Mouse (Mus musculus) cerebellum, postnatal 25 days (tissue): ENCODE results near the gene Abca12.

Experiments
- DNase-seq, 2 experiments: peaks; one replicate each; pipeline ENCODE4 v3.0.0; 2021; ENCODE audit warnings: mixed read lengths in 2 of 2

The Abca12 gene

GRCm38 (mm10) chr1:71414810-71415209, at the start of gene Abca12:
Gene Abca12, minus strand, starts transcription at chr1:71414910.
- DNase-seq = no peak

GRCm38 (mm10) chr1:71457961-71458360, 43.3 kb upstream of the Abca12 start:
- peak; percentile 24 to 58 for DNase-seq

- peak in 1 of 2 experiments; percentile 6 for DNase-seq
Observed at GRCm38 (mm10) chr1:71447424-71447823, 32.7 kb upstream of the Abca12 start.

- DNase-seq = no peak
Observed at GRCm38 (mm10) chr1:71421741-71422333, 7.1 kb upstream of the Abca12 start.

DNA sequence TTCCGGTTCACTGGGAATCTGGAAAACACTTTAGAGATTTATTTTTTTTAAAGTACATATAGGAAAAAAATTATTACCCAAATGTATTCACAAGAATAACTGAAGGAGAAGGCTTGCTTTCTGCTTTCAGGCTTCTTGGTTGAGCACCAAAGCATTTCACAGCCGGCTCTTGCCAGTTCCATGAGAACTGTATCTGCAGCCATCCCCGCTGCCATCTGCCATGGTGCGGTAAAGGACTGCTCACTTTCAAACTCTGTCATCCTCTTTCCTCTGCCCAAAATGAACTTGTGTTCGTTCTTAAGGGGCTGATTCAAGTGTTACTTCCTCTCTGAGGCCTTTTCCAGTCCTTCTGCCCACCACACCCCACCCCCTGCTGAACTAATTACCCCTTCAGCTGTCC, 3.8 kb upstream of the Abca12 start:
- DNase-seq = no peak

GRCm38 (mm10) chr1:71417951-71418350, 3.2 kb upstream of the Abca12 start:
- no peak for DNase-seq

DNA sequence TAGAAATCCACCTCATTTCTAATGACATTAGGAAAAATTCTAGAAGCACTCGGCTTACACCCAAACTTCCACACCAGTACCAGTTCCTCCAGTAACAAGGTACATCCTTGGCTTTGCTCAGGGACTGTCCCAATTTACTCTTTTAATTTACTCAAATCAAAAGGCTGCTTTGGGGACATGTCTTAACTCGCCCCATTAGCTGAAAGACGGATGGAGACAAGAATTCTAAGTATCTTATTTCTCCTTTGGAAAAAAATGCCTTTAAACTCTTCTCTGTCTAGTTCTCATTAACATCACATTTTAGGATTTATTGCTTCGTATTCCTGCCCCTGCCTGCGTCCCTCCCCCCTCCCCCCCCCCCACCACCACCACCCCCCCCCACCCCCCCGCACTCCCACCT, 626 bp downstream of the Abca12 start:
- no peak for DNase-seq

GRCm38 (mm10) chr1:71413114-71413513, 1.6 kb downstream of the Abca12 start:
- no peak for DNase-seq

DNA sequence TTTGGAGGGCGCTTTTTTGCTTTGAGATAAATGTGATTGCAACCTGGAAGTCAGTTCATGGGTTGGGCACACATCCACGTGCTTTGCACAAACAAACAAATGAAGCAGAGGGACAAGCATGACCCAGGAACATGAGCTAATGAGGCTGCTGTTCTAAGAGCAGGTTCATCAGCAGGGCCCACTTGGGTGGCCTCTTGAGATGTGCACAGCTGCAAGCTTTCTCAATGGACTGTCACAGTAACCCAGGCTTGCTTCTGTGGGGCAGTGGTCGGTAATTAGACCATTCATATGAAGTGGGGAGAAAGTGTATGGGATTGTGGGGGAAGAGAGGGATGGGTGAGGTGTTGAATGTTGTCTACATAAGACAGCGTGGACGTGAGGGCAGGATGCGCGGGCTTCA, 7.0 kb downstream of the Abca12 start:
- DNase-seq = no peak

DNA sequence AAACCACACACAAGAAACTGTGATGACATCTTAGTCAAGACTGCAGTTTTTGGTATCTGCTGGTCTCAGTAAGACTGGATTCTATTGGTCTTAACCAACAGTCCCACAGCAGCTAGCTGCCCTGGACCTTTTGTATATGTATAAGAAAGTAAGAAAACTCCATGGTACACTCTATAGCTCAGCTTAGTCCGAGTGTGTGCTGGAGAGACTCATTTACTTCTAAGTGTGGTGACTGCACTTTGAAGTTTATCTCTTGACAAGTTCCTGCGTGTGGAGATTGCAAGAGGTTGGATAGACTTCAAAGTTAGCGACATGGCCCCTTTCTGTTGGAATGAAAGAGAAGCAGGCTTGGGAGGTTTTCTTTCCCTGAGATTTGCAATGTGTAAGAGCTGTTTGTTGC, 17.1 kb downstream of the Abca12 start:
- DNase-seq = no peak

DNA sequence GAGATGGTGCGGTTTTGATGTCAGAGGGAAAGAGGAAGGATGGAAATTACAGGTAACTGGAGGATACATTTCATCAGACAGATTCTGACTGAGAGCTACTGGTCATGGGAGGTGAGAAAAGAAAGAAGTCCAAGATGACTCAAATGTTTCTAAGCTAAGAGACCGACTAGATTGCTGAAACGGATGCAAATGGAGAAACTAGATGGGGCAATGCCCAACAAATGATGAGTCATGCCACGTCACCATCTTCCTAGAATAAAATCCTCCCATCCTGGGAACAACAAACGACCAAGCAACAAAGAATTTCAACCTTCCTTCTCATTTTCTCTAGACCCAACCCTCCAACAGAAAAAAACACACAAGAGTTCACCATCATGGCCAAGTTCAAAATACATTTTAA, 18.6 kb downstream of the Abca12 start:
- no peak for DNase-seq

DNA sequence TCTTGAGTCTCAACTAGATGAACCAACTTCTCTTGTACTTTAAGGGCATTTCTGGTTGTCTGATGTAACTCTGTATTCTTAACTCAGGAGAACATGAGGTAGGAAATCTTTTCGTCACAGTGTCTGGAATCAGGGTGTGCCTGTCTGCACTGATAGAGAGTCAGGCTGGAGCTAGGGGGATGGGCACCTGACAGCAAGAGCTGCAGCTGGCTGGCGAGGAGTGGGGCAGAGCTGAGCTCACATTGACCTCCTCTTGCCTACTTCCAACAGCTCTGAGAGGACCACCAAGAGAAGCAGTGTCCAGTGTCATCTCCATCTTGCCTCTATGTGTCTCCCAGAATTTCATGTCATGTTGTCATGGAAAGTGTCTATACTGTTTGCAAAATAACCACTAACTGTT, 20.5 kb downstream of the Abca12 start:
- no peak for DNase-seq

- no peak for DNase-seq
Observed at GRCm38 (mm10) chr1:71393489-71393888, 21.2 kb downstream of the Abca12 start.

DNA sequence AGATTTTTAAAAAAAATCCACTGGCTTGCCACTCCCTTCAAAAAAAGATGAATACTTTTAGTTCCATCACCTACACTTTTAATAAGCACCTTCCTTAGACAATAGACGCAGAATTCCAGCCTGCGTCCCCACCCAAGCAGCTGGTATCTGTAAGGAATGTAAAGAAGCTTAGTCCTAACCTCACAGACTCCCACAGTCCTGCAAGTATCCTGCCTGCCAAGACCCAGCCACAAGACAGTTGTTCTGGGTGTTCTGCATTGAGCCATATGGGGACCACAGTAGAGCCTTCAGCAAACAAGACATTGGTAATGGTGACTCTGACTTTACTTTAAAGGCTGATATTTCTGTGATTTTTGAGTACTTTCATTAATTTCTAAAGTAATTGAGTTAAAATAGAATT, 22.2 kb downstream of the Abca12 start:
- no peak for DNase-seq

DNA sequence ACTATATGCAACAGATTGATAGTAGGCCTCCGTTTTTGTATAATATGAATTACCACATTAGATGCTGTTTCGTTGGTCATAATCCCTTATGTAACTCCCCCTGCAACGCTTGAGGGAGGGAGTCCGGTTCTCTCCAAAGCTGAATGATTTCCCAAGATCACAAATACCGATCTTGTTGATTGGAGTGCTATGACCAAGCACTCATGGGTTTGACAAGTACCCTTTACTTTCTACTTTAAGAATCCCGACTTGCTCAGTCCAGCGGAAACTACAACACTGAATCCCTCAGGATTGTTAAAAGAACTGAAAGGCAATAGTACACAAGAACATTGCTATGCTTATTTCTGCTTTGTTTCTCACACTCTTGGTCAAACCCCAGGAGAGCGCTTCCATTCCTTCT, 28.1 kb downstream of the Abca12 start:
- DNase-seq = no peak

GRCm38 (mm10) chr1:71384098-71384497, 30.6 kb downstream of the Abca12 start:
- DNase-seq = no peak

DNA sequence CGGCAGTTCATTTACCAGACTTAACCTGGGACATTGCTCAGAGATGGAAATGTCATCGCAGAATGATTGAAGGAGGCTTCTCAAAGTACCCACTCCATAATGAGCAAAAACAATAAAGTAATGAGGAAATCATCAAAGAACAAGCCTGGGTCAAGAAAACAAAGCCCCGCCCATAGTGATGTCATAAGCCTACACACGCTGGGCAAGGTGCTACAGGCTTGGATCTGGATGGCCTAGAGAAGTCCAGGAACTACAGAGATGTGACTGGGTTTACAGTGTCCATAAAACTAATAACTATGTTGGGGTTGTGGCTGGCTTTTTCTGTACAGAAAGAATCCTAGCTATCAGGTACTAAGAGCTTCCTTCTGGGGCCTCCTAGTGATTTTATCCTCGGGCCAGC, 41.6 kb downstream of the Abca12 start:
- no peak for DNase-seq

DNA sequence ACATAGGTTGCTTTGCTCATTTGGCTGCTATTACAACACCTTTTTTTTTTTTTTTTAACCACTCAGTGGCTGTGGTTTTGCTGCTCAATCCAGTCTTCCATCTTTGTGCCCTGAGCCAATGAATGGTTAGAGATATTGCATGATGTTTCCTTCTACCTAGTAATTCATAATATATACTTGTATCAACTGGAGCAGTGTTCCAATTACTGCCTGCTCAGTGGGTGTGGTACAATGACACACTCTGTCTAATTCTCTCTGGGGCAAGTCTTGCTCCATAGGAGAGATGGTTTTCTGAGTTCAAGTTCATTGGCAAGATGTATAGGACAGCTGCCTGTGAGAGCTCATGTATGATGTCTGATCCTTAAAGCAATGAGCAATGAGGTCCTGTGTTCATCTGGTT, 44.4 kb downstream of the Abca12 start:
- DNase-seq = no peak

- no peak for DNase-seq
Observed at GRCm38 (mm10) chr1:71367770-71368169, 46.9 kb downstream of the Abca12 start.

- DNase-seq = no peak
Observed at GRCm38 (mm10) chr1:71342861-71343554, 71.7 kb downstream of the Abca12 start.

DNA sequence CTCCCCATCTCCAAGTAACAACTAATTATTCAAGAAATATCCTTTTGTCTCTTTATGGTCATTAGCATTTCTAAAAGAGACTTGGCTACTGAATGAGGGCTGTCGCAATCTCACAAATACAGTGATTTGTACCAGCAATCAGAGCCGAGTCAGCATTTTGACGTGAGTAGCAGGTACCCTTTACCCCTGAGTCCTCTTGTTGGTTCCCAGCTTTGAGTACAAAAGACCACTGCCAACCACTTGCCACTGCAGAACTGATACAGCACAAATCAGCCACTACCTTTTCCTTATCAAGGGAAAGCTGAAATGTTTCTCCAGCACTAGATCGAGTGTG, 72.5 kb downstream of the Abca12 start:
- no peak for DNase-seq

- DNase-seq = no peak
Observed at GRCm38 (mm10) chr1:71341370-71342260, 73.1 kb downstream of the Abca12 start.

- no peak for DNase-seq
Observed at GRCm38 (mm10) chr1:71338548-71339340, 76.0 kb downstream of the Abca12 start.
